Mouse (Mus musculus) kidney, postnatal 0 days (tissue): ENCODE measurements around the gene Gm10057. TPM values are rescaled to one million over a fixed set of nuclear protein-coding genes. Genes with fewer than 3 reads are reported as not detected.
"Not testable (repeated sequence)": the region's sequence is repeated elsewhere in the genome, so short reads cannot be mapped to it uniquely, and the experiment has no call there.

Source experiments
- ATAC-seq: fragments of 200-750 bp; cut with Nextera tagmentation; replicated peaks from 2 replicates; pipeline ENCODE4 v1.8.0; 2017; ENCODE audit warnings: low read depth, moderate number of reproducible peaks, moderate TSS enrichment, moderate library complexity; ENCODE audit not compliant: low FRiP score
- DNase-seq: peaks from one replicate; pipeline ENCODE4 v3.0.0-alpha.2; 2016; ENCODE audit warnings: low spot score
- H3K27ac ChIP-seq: fragments of 300-500 bp; sonication (generic); 2 replicates; pipeline ENCODE4 v1.5.1; 2014; ENCODE audit warnings: mild to moderate bottlenecking
- H3K27me3 ChIP-seq: fragments of 300-500 bp; sonication (generic); 2 replicates; pipeline ENCODE4 v1.6.1; 2014; ENCODE audit warnings: low read length, mixed read lengths; ENCODE audit not compliant: insufficient read depth
- H3K36me3 ChIP-seq: fragments of 300-500 bp; sonication (generic); 2 replicates; pipeline ENCODE4 v1.6.1; 2014; ENCODE audit warnings: low read length, mixed read lengths; ENCODE audit not compliant: insufficient read depth
- H3K4me1 ChIP-seq: fragments of 300-500 bp; sonication (generic); replicated peaks from 2 replicates; pipeline ENCODE4 v1.6.1; 2014; ENCODE audit warnings: antibody characterized with exemption, low read length, mixed read lengths; ENCODE audit not compliant: insufficient read depth
- H3K4me2 ChIP-seq: fragments of 300-500 bp; sonication (generic); 2 replicates; pipeline ENCODE4 v1.6.1; 2014; ENCODE audit warnings: mild to moderate bottlenecking, low read length, moderate library complexity, mixed read lengths
- H3K4me3 ChIP-seq: fragments of 300-500 bp; sonication (generic); replicated peaks from 2 replicates; pipeline ENCODE4 v1.5.1; 2014; ENCODE audit warnings: low read depth, low read length
- H3K9ac ChIP-seq: fragments of 300-500 bp; sonication (generic); 2 replicates; pipeline ENCODE4 v1.6.1; 2014; ENCODE audit warnings: low read depth, low read length
- H3K9me3 ChIP-seq: fragments of 300-500 bp; sonication (generic); replicated peaks from 2 replicates; pipeline ENCODE4 v1.6.1; 2016; ENCODE audit warnings: low read length, inconsistent platforms, mixed read lengths
- polyA plus RNA-seq: library from polyadenylated mRNA; unstranded; fragments of >200 nt; fragmentation: Nextera tagmentation; extraction: Ambion mirVana; gene quantifications from 2 replicates; pipeline ENCODE4 v1.2.1, GENCODE M21; 2015

The Gm10057 gene
- not detected in 2 replicates for polyA plus RNA-seq

DNA sequence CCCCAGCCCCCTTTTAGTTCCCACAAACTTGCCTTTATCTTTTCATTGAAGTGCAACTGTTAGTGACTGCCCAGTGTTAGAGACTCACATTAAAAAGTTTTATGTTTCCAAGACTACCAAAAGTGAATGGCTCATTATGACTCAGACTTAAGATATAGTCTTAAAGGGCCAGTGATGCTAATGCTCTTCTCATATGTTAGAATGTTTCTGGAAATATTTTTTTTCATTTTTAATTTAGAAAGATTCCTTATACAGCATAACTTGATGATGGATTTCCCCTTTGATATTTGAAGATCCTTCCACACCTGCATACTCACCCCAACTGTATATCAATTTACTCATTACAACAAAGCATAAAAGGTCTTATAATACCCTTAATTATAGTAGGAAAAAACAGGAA is at the start of gene Gm10057:
TSS of gene Gm10057 (minus strand) at position 101 of the 400 bp plus-strand sequence.
- H3K27me3 ChIP-seq, H3K4me1 ChIP-seq, ATAC-seq: not testable (repeated sequence)

DNA sequence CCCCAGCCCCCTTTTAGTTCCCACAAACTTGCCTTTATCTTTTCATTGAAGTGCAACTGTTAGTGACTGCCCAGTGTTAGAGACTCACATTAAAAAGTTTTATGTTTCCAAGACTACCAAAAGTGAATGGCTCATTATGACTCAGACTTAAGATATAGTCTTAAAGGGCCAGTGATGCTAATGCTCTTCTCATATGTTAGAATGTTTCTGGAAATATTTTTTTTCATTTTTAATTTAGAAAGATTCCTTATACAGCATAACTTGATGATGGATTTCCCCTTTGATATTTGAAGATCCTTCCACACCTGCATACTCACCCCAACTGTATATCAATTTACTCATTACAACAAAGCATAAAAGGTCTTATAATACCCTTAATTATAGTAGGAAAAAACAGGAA is 21.1 kb downstream of the Gm10057 start, which contains the start of gene 4921511M17Rik:
TSS of gene 4921511M17Rik (minus strand) at position 101 of the 400 bp plus-strand sequence.
- ATAC-seq, H3K36me3 ChIP-seq, H3K4me3 ChIP-seq, H3K4me1 ChIP-seq, H3K9me3 ChIP-seq, DNase-seq, H3K27me3 ChIP-seq, H3K27ac ChIP-seq, H3K9ac ChIP-seq, H3K4me2 ChIP-seq: not testable (repeated sequence)

More for the DNA sequence above, at the start of gene Gm10057:
- not testable (repeated sequence) for H3K36me3 ChIP-seq, DNase-seq, H3K9ac ChIP-seq, H3K9me3 ChIP-seq, H3K4me2 ChIP-seq, H3K4me3 ChIP-seq, H3K27ac ChIP-seq

DNA sequence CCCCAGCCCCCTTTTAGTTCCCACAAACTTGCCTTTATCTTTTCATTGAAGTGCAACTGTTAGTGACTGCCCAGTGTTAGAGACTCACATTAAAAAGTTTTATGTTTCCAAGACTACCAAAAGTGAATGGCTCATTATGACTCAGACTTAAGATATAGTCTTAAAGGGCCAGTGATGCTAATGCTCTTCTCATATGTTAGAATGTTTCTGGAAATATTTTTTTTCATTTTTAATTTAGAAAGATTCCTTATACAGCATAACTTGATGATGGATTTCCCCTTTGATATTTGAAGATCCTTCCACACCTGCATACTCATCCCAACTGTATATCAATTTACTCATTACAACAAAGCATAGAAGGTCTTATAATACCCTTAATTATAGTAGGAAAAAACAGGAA is 42.3 kb downstream of the Gm10057 start, which contains the start of gene Samt1:
TSS of gene Samt1 (minus strand) at position 101 of the 400 bp plus-strand sequence.
- H3K4me3 ChIP-seq, H3K9ac ChIP-seq, H3K9me3 ChIP-seq, H3K4me2 ChIP-seq, ATAC-seq, H3K27me3 ChIP-seq, H3K36me3 ChIP-seq, DNase-seq, H3K27ac ChIP-seq, H3K4me1 ChIP-seq: not testable (repeated sequence)

Other genes with a start within 250 kb of the Gm10057 start
- 13.4 and 13.9 TPM in 2 replicates for gene Spin2c, start 222.8 kb downstream of the Gm10057 start, polyA plus RNA-seq
- not detected in 2 replicates for gene Samt1, start 42.4 kb downstream of the Gm10057 start, polyA plus RNA-seq
- gene 4921511M17Rik, start 21.2 kb downstream of the Gm10057 start, polyA plus RNA-seq: not detected in 2 replicates
- not detected in 2 replicates for gene Gm15140, start 65.6 kb upstream of the Gm10057 start, polyA plus RNA-seq